Mouse (Mus musculus) heart, adult 2 months (tissue): ENCODE measurements around the gene Stk11. TPM values are rescaled to one million over a fixed set of nuclear protein-coding genes. Genes with fewer than 3 reads are reported as not detected.

Source experiments
- DNase-seq, 2 experiments: peaks; one replicate each; pipeline ENCODE4 v3.0.0; 2021
- H3K27ac ChIP-seq: fragments of 200-600 bp; 2 replicates; pipeline ENCODE4 v1.8.1; 2022
- H3K27me3 ChIP-seq: fragments of 200-500 bp; 2 replicates; pipeline ENCODE4 v1.6.1; 2012; ENCODE audit warnings: mild to moderate bottlenecking, low read length, inconsistent platforms, mixed read lengths; ENCODE audit not compliant: control insufficient read depth, insufficient read depth
- H3K36me3 ChIP-seq: fragments of 200-500 bp; 2 replicates; pipeline ENCODE4 v1.6.1; 2012; ENCODE audit warnings: low read length, inconsistent platforms; ENCODE audit not compliant: control insufficient read depth, insufficient read depth
- H3K4me1 ChIP-seq: fragments of 200-500 bp; 2 replicates; pipeline ENCODE4 v1.6.1; 2011; ENCODE audit warnings: low read length; ENCODE audit not compliant: control insufficient read depth, insufficient read depth
- H3K4me3 ChIP-seq: fragments of 200-600 bp; 2 replicates; pipeline ENCODE4 v1.8.1; 2022
- H3K79me2 ChIP-seq: fragments of 200-500 bp; replicated peaks from 2 replicates; pipeline ENCODE4 v1.6.1; 2012; ENCODE audit warnings: mild to moderate bottlenecking, inconsistent platforms, low read length, moderate library complexity, mixed read lengths; ENCODE audit not compliant: control insufficient read depth, insufficient read depth
- H3K9ac ChIP-seq: fragments of 200-500 bp; 2 replicates; pipeline ENCODE4 v1.6.1; 2012; ENCODE audit warnings: low read depth, mild to moderate bottlenecking, control low read depth, inconsistent platforms, low read length, mixed read lengths
- CTCF ChIP-seq: fragments of 200-600 bp; IDR thresholded peaks from 2 replicates; pipeline ENCODE4 v1.8.1; 2022; ENCODE audit warnings: antibody characterized with exemption, mild to moderate bottlenecking, moderate library complexity
- EP300 ChIP-seq: fragments of 200-500 bp; IDR thresholded peaks from 2 replicates; pipeline ENCODE4 v1.6.1; 2011; ENCODE audit warnings: low read depth, low read length, control low read depth; ENCODE audit not compliant: insufficient read depth
- POLR2A ChIP-seq: fragments of 200-500 bp; IDR thresholded peaks from 2 replicates; pipeline ENCODE4 v1.6.1; 2011; ENCODE audit warnings: mild to moderate bottlenecking, low read depth, low read length, control low read depth; ENCODE audit not compliant: insufficient read depth
- WGBS: fragments of 180-500 bp; shearing (Covaris S2); methylation state at CpG from one replicate; pipeline ENCODE4 v1.1.7; 2018; 5-methylcytosine and 5-hydroxymethylcytosine counted together
- intact Hi-C: fragments of 180-260 bp; cut with DNase I; formaldehyde crosslinking; loops from one replicate; pipeline ENCODE4 v1.15.1; 2025
- polyA plus RNA-seq: library from polyadenylated mRNA; depleted of rRNA; stranded (reverse); fragments of >200 nt; gene quantifications from 2 replicates; pipeline ENCODE4 v1.2.3, GENCODE M21; 2012
- total RNA-seq, 2 experiments: library from RNA; stranded (reverse); gene quantifications; 2 replicates each; pipeline ENCODE4 v1.2.3; 2021

Stk11 gene
- total and polyA plus RNA-seq, 3 experiments: 127 to 161 (median 140) TPM

- no peak for TF ChIP-seq CTCF
- TF ChIP-seq EP300: no peak
- TF ChIP-seq POLR2A: no peak
- H3K27ac ChIP-seq: no peak overlapping the region
- no peaks in the 10 kb centered on the region; the same call in 1 of the 2 replicates for H3K27me3 ChIP-seq
- no peak overlapping the region for H3K9ac ChIP-seq
- H3K4me3 ChIP-seq: no peak overlapping the region; the same call in 1 of the 2 replicates
- H3K36me3 ChIP-seq: no peaks in the 10 kb centered on the region
- 11% methylated on average over 33 of the region's 33 CpGs for WGBS
- peaks cover 9% of the 10 kb centered on the region for H3K4me1 ChIP-seq
- intact Hi-C loops: no loop called here
- DNase-seq: no peak
- peaks cover 3% of the 10 kb centered on the region; the same call in 1 of the 2 replicates for H3K79me2 ChIP-seq
Measured at GRCm38 (mm10) chr10:80137626-80138552, 22.3 kb downstream of the Stk11 start.

GRCm38 (mm10) chr10:80138553-80139438 is 23.2 kb downstream of the Stk11 start, which contains the start of gene Atp5d:
TSS of gene Atp5d (plus strand) at chr10:80138632.
- under 1% methylated on average over 89 of the region's 94 CpGs for WGBS
- Histone ChIP-seq H3K27me3 (no peaks in the 10 kb centered on the region; the same call in 1 of the 2 replicates), H3K4me3 (peak within 1 kb of the TSS; percentile 65), H3K27ac (no peak within 1 kb of the TSS), H3K9ac (peak within 1 kb of the TSS; percentile 74), H3K79me2 (peaks cover 3% of the 10 kb centered on the region; the same call in 1 of the 2 replicates), H3K4me1 (peaks cover 7% of the 10 kb centered on the region), H3K36me3 (no peaks in the 10 kb centered on the region)
- no peak for TF ChIP-seq EP300
- no peak for TF ChIP-seq POLR2A
- TF ChIP-seq CTCF: no peak
- intact Hi-C loops: no loop called here
- peak; percentile 78 to 80 for DNase-seq

GRCm38 (mm10) chr10:80139439-80139775 is 23.8 kb downstream of the Stk11 start:
- WGBS: 4% methylated on average over 9 of the region's 10 CpGs
- Histone ChIP-seq H3K9ac (peak overlapping the region; percentile 74), H3K4me1 (peaks cover 7% of the 10 kb centered on the region), H3K4me3 (peak overlapping the region; percentile 65), H3K36me3 (no peaks in the 10 kb centered on the region), H3K27me3 (no peaks in the 10 kb centered on the region; the same call in 1 of the 2 replicates), H3K27ac (no peak overlapping the region), H3K79me2 (peaks cover 3% of the 10 kb centered on the region; the same call in 1 of the 2 replicates)
- intact Hi-C loops: no loop called here
- no peak for TF ChIP-seq CTCF
- TF ChIP-seq POLR2A: no peak
- no peak for TF ChIP-seq EP300
- no peak for DNase-seq

- no peak for DNase-seq
- Histone ChIP-seq H3K36me3 (no peaks in the 10 kb centered on the region), H3K9ac (no peak overlapping the region), H3K4me1 (peaks cover 7% of the 10 kb centered on the region), H3K4me3 (no peak overlapping the region), H3K79me2 (peaks cover 4% of the 10 kb centered on the region), H3K27ac (no peak overlapping the region), H3K27me3 (no peaks in the 10 kb centered on the region; the same call in 1 of the 2 replicates)
- TF ChIP-seq CTCF (no peak), EP300 (no peak), POLR2A (no peak)
- 81% methylated on average over 11 of the region's 11 CpGs for WGBS
- intact Hi-C loops: loop anchor here (2.0 to 5.0 kb wide), 3 partner anchors 23 to 213 kb away; partner anchors contain the start of genes Arid3a and Wdr18
Measured at GRCm38 (mm10) chr10:80139975-80140665, 24.5 kb downstream of the Stk11 start.

- Histone ChIP-seq H3K4me1 (peaks cover 8% of the 10 kb centered on the region), H3K27ac (peak within 1 kb of the TSS; percentile 95), H3K27me3 (no peaks in the 10 kb centered on the region; the same call in 1 of the 2 replicates), H3K4me3 (peak within 1 kb of the TSS; percentile 47), H3K79me2 (peaks cover 4% of the 10 kb centered on the region), H3K36me3 (no peaks in the 10 kb centered on the region), H3K9ac (peak within 1 kb of the TSS; percentile 76)
- TF ChIP-seq POLR2A: no peak
- TF ChIP-seq CTCF: no peak
- TF ChIP-seq EP300: no peak
- DNase-seq: no peak
- WGBS: 69% methylated on average over 10 of the region's 10 CpGs
- intact Hi-C loops: loop anchor here (1.0 to 5.0 kb wide), 4 partner anchors 24 to 213 kb away; partner anchors contain the start of genes Arid3a, Tmem259 and Wdr18
Measured at GRCm38 (mm10) chr10:80140666-80141035, 25.0 kb downstream of the Stk11 start, which contains the start of gene Cbarp. TSS of gene Cbarp (minus strand) at chr10:80140835.
